Mouse (Mus musculus): Measurements from ENCODE around the gene Slc2a4. TPM values are rescaled to one million over a fixed set of nuclear protein-coding genes. Genes with fewer than 3 reads are reported as not detected.

Gene Slc2a4
- polyA plus RNA-seq, 1 experiment from 2014 or later = 22.4 TPM

GRCm38 (mm10) chr11:69945997-69946891 lies 1.7 kb downstream of the Slc2a4 start:
- Histone ChIP-seq H3K27ac (ENCODE audit: low read length) (no peak overlapping the region; the same call in 1 of the 2 replicates), H3K9ac (replicated peaks; ENCODE audit: low read length) (no peak overlapping the region), H3K4me1 (ENCODE audit: insufficient read depth, low read length) (peaks cover 22% of the 10 kb centered on the region), H3K36me3 (ENCODE audit: insufficient read depth, low read length) (peaks cover 6% of the 10 kb centered on the region; the same call in 1 of the 2 replicates), H3K4me2 (replicated peaks; ENCODE audit: low read depth, low read length) (peak overlapping the region; percentile 82), H3K9me3 (ENCODE audit: low read length) (no peaks in the 10 kb centered on the region), H3K4me3 (ENCODE audit: low read length) (no peak overlapping the region), H3K27me3 (ENCODE audit: insufficient read depth, low read length) (no peaks in the 10 kb centered on the region; the same call in 1 of the 2 replicates)
- no peak for ATAC-seq (ENCODE audit: low FRiP score, low TSS enrichment)
- 85% methylated on average over 18 of the region's 18 CpGs for WGBS

GRCm38 (mm10) chr11:69945216-69945615 lies 2.8 kb downstream of the Slc2a4 start:
- H3K36me3 ChIP-seq (ENCODE audit: insufficient read depth, low read length) = peaks cover 6% of the 10 kb centered on the region; the same call in 1 of the 2 replicates
- no peaks in the 10 kb centered on the region for H3K27me3 ChIP-seq (ENCODE audit: insufficient read depth, low read length)
- no peak overlapping the region for H3K4me3 ChIP-seq (ENCODE audit: low read length)
- no peaks in the 10 kb centered on the region for H3K9me3 ChIP-seq (ENCODE audit: low read length)
- H3K4me2 ChIP-seq (replicated peaks; ENCODE audit: low read depth, low read length) = no peak overlapping the region
- 68% methylated on average over 13 of the region's 13 CpGs for WGBS
- ATAC-seq (ENCODE audit: low FRiP score, low TSS enrichment) = no peak
- H3K27ac ChIP-seq (ENCODE audit: low read length) = no peak overlapping the region
- H3K9ac ChIP-seq (replicated peaks; ENCODE audit: low read length) = no peak overlapping the region
- peaks cover 22% of the 10 kb centered on the region for H3K4me1 ChIP-seq (ENCODE audit: insufficient read depth, low read length)

- Histone ChIP-seq H3K27me3 (ENCODE audit: insufficient read depth, low read length) (peaks cover 6% of the 10 kb centered on the region), H3K9me3 (ENCODE audit: low read length) (no peaks in the 10 kb centered on the region), H3K4me3 (ENCODE audit: low read length) (no peak overlapping the region), H3K9ac (replicated peaks; ENCODE audit: low read length) (no peak overlapping the region), H3K4me2 (replicated peaks; ENCODE audit: low read depth, low read length) (no peak overlapping the region), H3K4me1 (ENCODE audit: insufficient read depth, low read length) (peaks cover 22% of the 10 kb centered on the region), H3K27ac (ENCODE audit: low read length) (no peak overlapping the region), H3K36me3 (ENCODE audit: insufficient read depth, low read length) (peaks cover 6% of the 10 kb centered on the region; the same call in 1 of the 2 replicates)
- no peak for ATAC-seq (ENCODE audit: low FRiP score, low TSS enrichment)
- 70% methylated on average over 4 of the region's 4 CpGs for WGBS
Observed at GRCm38 (mm10) chr11:69940962-69941361, 7.0 kb downstream of the Slc2a4 start.

- ATAC-seq (ENCODE audit: low FRiP score, low TSS enrichment) = no peak
- Histone ChIP-seq H3K9me3 (ENCODE audit: low read length) (no peaks in the 10 kb centered on the region), H3K27me3 (ENCODE audit: insufficient read depth, low read length) (peaks cover 10% of the 10 kb centered on the region), H3K4me2 (replicated peaks; ENCODE audit: low read depth, low read length) (no peak overlapping the region), H3K4me1 (ENCODE audit: insufficient read depth, low read length) (peaks cover 31% of the 10 kb centered on the region), H3K36me3 (ENCODE audit: insufficient read depth, low read length) (peaks cover 3% of the 10 kb centered on the region; the same call in 1 of the 2 replicates), H3K4me3 (ENCODE audit: low read length) (no peak overlapping the region), H3K27ac (ENCODE audit: low read length) (no peak overlapping the region), H3K9ac (replicated peaks; ENCODE audit: low read length) (no peak overlapping the region)
- WGBS = 92% methylated on average over 17 of the region's 17 CpGs
Observed at GRCm38 (mm10) chr11:69939731-69940130, 8.3 kb downstream of the Slc2a4 start.

GRCm38 (mm10) chr11:69939181-69939580 lies 8.8 kb downstream of the Slc2a4 start:
- 58% methylated on average over 5 of the region's 5 CpGs for WGBS
- H3K4me1 ChIP-seq (ENCODE audit: insufficient read depth, low read length) = peaks cover 31% of the 10 kb centered on the region

GRCm38 (mm10) chr11:69938401-69938979 lies 9.5 kb downstream of the Slc2a4 start:
- Histone ChIP-seq H3K4me2 (replicated peaks; ENCODE audit: low read depth, low read length) (no peak overlapping the region), H3K27ac (ENCODE audit: low read length) (no peak overlapping the region), H3K36me3 (ENCODE audit: insufficient read depth, low read length) (no peaks in the 10 kb centered on the region; the same call in 1 of the 2 replicates), H3K27me3 (ENCODE audit: insufficient read depth, low read length) (peaks cover 10% of the 10 kb centered on the region), H3K4me3 (ENCODE audit: low read length) (no peak overlapping the region), H3K4me1 (ENCODE audit: insufficient read depth, low read length) (peaks cover 31% of the 10 kb centered on the region), H3K9ac (replicated peaks; ENCODE audit: low read length) (no peak overlapping the region), H3K9me3 (ENCODE audit: low read length) (no peaks in the 10 kb centered on the region)
- 29% methylated on average over 9 of the region's 9 CpGs for WGBS
- no peak for ATAC-seq (ENCODE audit: low FRiP score, low TSS enrichment)

More at GRCm38 (mm10) chr11:69939181-69939580, 8.8 kb downstream of the Slc2a4 start:
- no peaks in the 10 kb centered on the region; the same call in 1 of the 2 replicates for H3K36me3 ChIP-seq (ENCODE audit: insufficient read depth, low read length)
- H3K27ac ChIP-seq (ENCODE audit: low read length) = no peak overlapping the region
- no peaks in the 10 kb centered on the region for H3K9me3 ChIP-seq (ENCODE audit: low read length)
- no peak overlapping the region for H3K9ac ChIP-seq (replicated peaks; ENCODE audit: low read length)
- H3K4me2 ChIP-seq (replicated peaks; ENCODE audit: low read depth, low read length) = no peak overlapping the region
- ATAC-seq (ENCODE audit: low FRiP score, low TSS enrichment) = no peak
- H3K27me3 ChIP-seq (ENCODE audit: insufficient read depth, low read length) = peaks cover 10% of the 10 kb centered on the region
- H3K4me3 ChIP-seq (ENCODE audit: low read length) = no peak overlapping the region

GRCm38 (mm10) chr11:69937834-69938233 lies 10.2 kb downstream of the Slc2a4 start:
- 0 out of 2 replicates have a peak overlapping the region, but pooled peaks have one; percentile 11 for H3K9ac ChIP-seq (replicated peaks; ENCODE audit: low read length)
- WGBS = 64% methylated on average over 5 of the region's 5 CpGs
- peaks cover 31% of the 10 kb centered on the region for H3K4me1 ChIP-seq (ENCODE audit: insufficient read depth, low read length)
- no peaks in the 10 kb centered on the region; the same call in 1 of the 2 replicates for H3K36me3 ChIP-seq (ENCODE audit: insufficient read depth, low read length)
- peaks cover 10% of the 10 kb centered on the region for H3K27me3 ChIP-seq (ENCODE audit: insufficient read depth, low read length)
- peak overlapping the region; percentile 54; the same call in 1 of the 2 replicates for H3K27ac ChIP-seq (ENCODE audit: low read length)
- H3K9me3 ChIP-seq (ENCODE audit: low read length) = no peaks in the 10 kb centered on the region
- no peak overlapping the region for H3K4me3 ChIP-seq (ENCODE audit: low read length)
- no peak overlapping the region for H3K4me2 ChIP-seq (replicated peaks; ENCODE audit: low read depth, low read length)
- ATAC-seq (ENCODE audit: low FRiP score, low TSS enrichment) = no peak

- H3K27me3 ChIP-seq (ENCODE audit: insufficient read depth, low read length) = peaks cover 10% of the 10 kb centered on the region
- 33% methylated on average over 4 of the region's 4 CpGs for WGBS
- no peaks in the 10 kb centered on the region for H3K9me3 ChIP-seq (ENCODE audit: low read length)
- no peak for ATAC-seq (ENCODE audit: low FRiP score, low TSS enrichment)
- peaks cover 31% of the 10 kb centered on the region for H3K4me1 ChIP-seq (ENCODE audit: insufficient read depth, low read length)
- peak overlapping the region; percentile 54; the same call in 1 of the 2 replicates for H3K27ac ChIP-seq (ENCODE audit: low read length)
- peak overlapping the region; percentile 99; the same call in 1 of the 2 replicates for H3K4me2 ChIP-seq (replicated peaks; ENCODE audit: low read depth, low read length)
- H3K4me3 ChIP-seq (ENCODE audit: low read length) = 0 out of 2 replicates have a peak overlapping the region, but pooled peaks have one; percentile 58
- 0 out of 2 replicates have a peak overlapping the region, but pooled peaks have one; percentile 26 for H3K9ac ChIP-seq (replicated peaks; ENCODE audit: low read length)
- H3K36me3 ChIP-seq (ENCODE audit: insufficient read depth, low read length) = no peaks in the 10 kb centered on the region; the same call in 1 of the 2 replicates
Observed at GRCm38 (mm10) chr11:69937385-69937784, 10.6 kb downstream of the Slc2a4 start.

GRCm38 (mm10) chr11:69936714-69937347 lies 11.2 kb downstream of the Slc2a4 start:
- Histone ChIP-seq H3K9ac (replicated peaks; ENCODE audit: low read length) (peak overlapping the region; percentile 70), H3K4me1 (ENCODE audit: insufficient read depth, low read length) (peaks cover 31% of the 10 kb centered on the region), H3K27ac (ENCODE audit: low read length) (peak overlapping the region; percentile 54; the same call in 1 of the 2 replicates)

More at GRCm38 (mm10) chr11:69936714-69937347, 11.2 kb downstream of the Slc2a4 start:
- H3K4me2 ChIP-seq (replicated peaks; ENCODE audit: low read depth, low read length) = peak overlapping the region; percentile 99
- 23% methylated on average over 9 of the region's 9 CpGs for WGBS
- no peaks in the 10 kb centered on the region for H3K9me3 ChIP-seq (ENCODE audit: low read length)
- ATAC-seq (ENCODE audit: low FRiP score, low TSS enrichment) = no peak
- no peaks in the 10 kb centered on the region for H3K36me3 ChIP-seq (ENCODE audit: insufficient read depth, low read length)
- peaks cover 10% of the 10 kb centered on the region for H3K27me3 ChIP-seq (ENCODE audit: insufficient read depth, low read length)
- H3K4me3 ChIP-seq (ENCODE audit: low read length) = peak overlapping the region; percentile 58

Measured in kidney, embryonic 16.5 days (tissue).